Mouse (Mus musculus) erythroblast, adult 5-6 weeks (primary cell): ENCODE data around the gene Gm42688. TPM values are rescaled to one million over a fixed set of nuclear protein-coding genes. Genes with fewer than 3 reads are reported as not detected.

ENCODE experiments used
- ATAC-seq: replicated peaks from 2 replicates; pipeline ENCODE4 v1.8.0; 2016; ENCODE audit warnings: moderate number of reproducible peaks, mild to moderate bottlenecking, moderate TSS enrichment, inconsistent platforms; ENCODE audit not compliant: poor library complexity, low FRiP score, severe bottlenecking
- total RNA-seq, 2 experiments: library from RNA; stranded (forward) in 1 of 2; stranded (reverse) in 1 of 2; fragments of 150-400 nt in 1 of 2; fragments of 200-764, 138-1000 nt in 1 of 2; gene quantifications; 2 replicates each; pipeline versions ENCODE4 v1.2.3 to v1.2.4; 2015 to 2017; ENCODE audit warnings: low replicate concordance in 2 of 2

The Gm42688 gene
- total RNA-seq, 2 experiments from 2014 or later = 0.19 to 0.94 TPM

DNA sequence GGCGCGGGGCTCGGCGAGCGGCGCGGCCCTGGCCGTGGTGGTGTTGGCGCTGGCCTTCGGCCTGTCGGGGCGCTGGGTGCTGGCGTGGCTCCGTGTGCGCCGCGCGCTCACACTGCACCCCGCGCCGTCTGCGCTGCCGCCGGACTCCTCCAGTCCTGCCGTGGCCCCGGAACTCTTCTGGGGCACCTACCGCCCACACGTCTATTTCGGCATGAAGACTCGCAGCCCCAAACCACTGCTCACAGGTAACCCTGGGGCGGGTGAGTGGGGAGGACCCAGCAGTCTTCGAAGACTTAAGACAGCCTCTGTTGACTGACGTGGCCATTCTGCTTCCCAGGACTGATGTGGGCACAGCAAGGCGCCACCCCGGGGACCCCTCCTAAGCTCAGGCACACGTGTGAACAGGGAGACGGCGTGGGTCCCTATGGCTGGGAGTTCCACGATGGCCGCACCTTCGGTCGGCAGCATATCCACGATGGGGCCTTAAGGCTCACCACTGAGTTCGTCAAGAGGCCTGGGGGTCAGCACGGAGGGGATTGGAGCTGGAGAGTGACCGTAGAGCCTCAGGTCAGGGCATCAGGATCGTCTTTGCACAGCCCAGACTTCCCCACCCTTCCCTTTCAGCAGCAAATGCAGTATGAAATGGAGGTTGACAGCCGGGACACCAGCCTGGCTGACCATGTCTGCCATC lies 14.4 kb downstream of the Gm42688 start:
- ATAC-seq = peak; percentile 6; the same call in 1 of the 2 replicates

DNA sequence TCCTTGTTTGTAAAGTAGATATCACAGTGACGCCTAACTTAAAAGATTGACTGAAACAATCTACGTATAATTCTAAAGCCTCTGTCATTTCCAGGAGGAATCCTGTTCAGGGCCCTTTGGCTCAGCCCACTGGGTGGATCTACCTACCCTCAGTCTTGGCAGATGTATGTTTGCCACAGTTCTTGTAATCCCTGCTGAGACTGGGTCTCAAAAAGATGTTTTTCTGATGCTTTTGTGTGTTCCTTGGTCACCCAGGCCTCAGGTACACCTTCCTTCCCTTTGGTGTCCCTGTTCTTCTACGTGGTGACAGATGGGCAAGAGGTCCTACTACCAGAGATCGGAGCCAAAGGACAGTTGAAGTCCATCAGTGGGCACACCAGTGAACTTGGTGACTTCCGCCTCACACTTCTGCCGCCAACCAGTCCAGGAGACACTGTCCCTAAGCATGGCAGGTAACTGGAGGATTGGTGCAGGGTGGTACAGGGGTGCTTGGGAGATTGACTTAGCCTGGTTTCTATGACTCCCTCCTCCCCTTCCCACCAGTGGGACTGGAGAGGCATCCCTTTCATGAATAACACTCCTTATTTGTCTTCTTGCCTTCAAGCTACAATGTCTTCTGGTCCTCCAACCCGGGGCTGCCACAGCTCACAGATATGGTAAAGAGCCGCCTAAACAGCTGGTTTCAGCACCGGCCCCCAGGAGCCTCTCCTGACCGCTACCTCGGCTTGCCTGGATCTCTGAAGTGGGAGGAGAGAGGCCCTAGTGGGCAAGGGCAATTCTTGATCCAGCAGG lies 15.2 kb downstream of the Gm42688 start:
- ATAC-seq = no peak

GRCm38 (mm10) chr6:83117165-83117438 lies 15.7 kb downstream of the Gm42688 start:
- no peak for ATAC-seq

DNA sequence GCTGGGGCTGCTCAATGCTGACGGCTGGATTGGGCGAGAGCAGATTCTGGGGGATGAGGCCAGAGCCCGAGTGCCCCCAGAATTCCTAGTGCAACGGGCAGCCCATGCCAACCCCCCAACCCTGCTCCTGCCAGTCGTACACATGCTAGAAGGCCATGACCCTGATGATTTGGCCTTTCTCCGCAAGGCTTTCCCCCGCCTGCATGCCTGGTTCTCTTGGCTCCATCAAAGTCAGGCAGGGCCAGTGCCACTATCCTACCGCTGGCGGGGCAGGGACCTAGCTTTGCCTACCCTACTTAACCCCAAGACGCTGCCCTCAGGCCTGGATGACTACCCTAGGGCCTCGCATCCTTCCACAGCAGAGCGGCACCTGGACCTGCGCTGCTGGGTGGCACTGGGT lies 16.2 kb downstream of the Gm42688 start:
- no peak for ATAC-seq

GRCm38 (mm10) chr6:83118369-83118768 lies 17.0 kb downstream of the Gm42688 start:
- ATAC-seq = no peak

DNA sequence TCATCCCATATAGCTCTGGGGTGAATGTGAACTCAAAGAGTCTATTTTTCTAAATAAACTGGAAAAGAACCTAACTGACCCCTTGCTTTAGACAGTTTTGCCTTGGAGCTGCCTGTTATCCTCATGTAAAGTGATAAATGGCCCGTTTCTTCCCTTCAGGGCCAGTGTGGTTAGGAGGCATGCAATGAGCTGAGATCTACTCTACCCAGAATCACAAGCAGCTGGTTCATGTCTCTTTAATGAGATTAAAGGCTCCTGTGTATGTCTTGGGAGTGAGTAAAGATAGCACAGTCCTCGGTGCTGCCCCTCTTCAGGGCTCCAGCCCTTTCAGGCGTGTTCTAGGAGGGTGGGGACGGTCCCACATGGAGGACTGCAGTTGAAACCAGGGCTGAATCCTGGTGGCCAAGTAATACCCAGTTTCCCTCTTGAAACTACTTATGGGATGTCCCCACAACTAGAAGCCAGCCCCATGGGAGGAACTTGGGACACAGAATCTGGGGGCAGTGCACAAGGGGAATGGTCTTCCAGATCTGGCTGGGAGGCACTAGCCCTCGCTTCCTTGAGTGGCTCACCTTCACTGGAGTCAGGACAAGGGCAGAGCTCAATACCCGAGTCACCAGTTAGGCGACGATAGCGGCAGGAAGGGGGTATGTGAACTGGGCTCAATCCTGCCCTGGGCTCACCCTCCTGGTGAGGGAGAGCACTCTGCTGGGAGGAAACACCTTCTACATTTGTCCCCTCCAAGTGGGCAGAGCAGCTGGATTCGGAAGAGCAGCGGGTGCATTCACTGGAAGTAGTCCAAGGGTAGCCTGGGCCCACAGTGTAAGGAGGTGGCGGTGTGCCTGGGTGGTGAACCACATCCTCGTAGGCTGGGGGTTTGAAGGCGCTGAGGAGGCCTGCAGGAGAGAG lies 17.7 kb downstream of the Gm42688 start:
- no peak for ATAC-seq

DNA sequence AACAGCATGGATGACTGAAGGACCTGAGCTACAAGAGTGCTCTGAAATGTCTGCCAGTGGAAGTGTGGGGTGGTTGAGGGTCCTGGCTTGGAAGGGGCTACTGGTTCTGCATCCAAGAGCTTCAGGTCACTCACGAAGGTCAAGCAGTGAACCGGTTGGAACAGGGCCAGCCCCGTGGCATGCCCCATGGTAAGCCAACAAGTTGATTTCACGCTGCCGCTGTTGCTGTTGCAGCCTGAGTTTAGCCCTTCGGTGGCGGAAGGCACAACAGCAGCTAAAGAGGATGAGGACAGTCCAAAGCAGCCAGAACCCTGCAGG lies 18.3 kb downstream of the Gm42688 start:
- no peak for ATAC-seq

GRCm38 (mm10) chr6:83120930-83121862 lies 19.8 kb downstream of the Gm42688 start, which contains the start of gene Wbp1:
Gene Wbp1, minus strand, starts transcription at chr6:83121559.
- ATAC-seq = peak; percentile 81

DNA sequence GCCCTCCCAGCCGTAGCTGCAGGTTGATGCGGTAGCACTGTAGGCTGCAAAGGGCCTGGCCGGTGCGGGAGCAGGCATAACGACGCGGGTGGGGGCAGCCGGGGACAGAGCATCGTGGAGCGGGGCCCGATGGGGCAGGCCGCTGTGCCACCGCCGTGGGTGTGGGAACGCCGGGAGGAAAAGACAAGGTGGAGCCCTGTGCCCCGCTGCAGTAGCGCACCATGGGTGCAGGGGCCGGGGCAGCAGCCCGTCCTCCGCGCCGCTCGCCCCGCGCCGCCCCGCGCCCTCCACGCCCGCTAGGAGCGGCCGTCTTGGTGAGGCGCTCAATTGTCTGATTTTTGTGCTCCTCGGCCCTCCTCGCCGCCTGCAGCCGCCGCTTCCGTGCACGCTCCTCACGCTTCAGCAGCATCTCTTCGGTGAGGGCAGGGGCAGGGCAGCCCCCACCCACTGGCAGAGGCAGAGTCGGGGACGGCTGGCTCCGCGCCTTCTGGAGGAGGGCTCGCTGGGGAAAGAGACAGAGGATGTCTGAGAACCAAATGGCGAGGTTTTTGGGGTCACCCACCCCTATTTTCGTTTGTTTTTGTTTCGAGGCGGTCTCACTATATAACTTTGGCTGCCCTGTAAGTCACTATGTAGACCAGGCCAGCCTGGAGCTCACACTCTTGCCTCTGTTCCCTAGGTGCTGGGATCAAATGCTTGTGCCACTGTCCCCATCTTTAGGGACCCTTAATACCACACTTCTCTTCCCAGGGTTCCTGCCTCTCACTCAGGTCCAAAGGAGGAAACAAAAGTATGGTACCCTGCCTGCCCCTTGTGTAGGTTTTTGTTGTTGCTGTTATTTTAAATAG lies 20.7 kb downstream of the Gm42688 start:
- peak; percentile 24 for ATAC-seq

GRCm38 (mm10) chr6:83122961-83123360 lies 21.5 kb downstream of the Gm42688 start:
- ATAC-seq = no peak

DNA sequence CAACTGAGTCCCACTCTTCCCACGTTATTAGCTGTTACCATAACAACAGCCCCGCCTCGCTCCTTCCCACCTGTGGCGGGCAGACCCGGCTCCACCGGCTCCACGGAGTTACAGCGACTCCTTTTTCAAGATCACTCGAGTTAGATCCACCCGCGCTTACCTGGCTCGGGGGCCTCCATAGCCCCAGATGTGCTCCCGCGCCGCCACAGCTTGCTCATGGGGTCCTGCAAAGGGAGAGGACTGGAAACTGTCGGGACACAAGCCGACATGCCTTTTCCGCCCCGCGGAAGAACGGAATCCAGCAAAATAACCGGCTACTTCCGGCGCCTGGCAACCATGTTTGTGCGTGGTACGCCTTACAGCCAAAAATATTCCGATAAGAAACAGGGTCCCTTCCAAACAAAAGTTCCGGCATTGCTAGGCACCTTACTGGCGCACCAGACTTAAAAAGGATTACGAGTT lies 23.5 kb downstream of the Gm42688 start:
- peak; percentile 69 for ATAC-seq

GRCm38 (mm10) chr6:83125331-83125730 lies 23.9 kb downstream of the Gm42688 start, which contains the start of gene Ino80b:
Gene Ino80b, minus strand, starts transcription at chr6:83125431.
- ATAC-seq = no peak

DNA sequence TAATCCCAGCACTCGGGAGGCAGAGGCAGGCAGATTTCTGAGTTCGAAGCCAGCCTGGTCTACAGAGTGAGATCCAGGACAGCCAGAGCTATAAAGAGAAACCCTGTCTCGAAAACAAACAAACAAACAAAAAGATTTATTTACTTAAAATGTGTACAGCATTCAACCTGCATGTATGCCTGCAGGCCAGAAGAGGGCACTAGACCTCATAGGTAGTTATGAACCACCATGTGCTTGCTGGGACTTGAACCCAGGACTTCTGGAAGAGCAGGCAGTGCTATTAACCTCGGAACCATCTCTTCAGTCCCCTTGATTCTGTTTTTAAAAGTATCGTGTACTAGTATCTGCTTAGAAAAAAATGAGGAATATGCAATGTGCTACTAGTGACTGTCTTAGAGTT lies 26.0 kb downstream of the Gm42688 start:
- no peak for ATAC-seq

GRCm38 (mm10) chr6:83131469-83132034 lies 30.1 kb downstream of the Gm42688 start:
- ATAC-seq = no peak

- ATAC-seq = no peak
Measured at GRCm38 (mm10) chr6:83132176-83132919, 30.9 kb downstream of the Gm42688 start.

DNA sequence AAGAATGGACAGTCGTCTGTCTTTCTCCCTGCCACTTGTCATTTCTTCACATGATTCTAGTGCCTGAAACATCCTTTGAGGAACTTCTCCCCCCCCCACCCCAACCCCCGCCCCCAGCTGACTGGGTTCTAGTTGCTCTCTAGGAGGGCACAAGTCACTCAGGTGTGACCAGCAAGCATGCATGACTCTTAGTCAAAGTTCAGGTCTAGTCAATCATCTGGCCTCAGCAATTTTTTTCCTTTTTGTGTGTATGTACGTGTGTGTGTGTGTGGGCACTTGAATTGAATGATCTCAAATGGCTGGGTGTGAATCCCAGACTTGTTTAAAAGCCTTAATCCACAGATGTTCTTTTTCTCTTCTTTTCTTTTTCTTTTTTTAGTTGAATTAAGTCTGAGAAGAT lies 32.8 kb downstream of the Gm42688 start:
- no peak for ATAC-seq

DNA sequence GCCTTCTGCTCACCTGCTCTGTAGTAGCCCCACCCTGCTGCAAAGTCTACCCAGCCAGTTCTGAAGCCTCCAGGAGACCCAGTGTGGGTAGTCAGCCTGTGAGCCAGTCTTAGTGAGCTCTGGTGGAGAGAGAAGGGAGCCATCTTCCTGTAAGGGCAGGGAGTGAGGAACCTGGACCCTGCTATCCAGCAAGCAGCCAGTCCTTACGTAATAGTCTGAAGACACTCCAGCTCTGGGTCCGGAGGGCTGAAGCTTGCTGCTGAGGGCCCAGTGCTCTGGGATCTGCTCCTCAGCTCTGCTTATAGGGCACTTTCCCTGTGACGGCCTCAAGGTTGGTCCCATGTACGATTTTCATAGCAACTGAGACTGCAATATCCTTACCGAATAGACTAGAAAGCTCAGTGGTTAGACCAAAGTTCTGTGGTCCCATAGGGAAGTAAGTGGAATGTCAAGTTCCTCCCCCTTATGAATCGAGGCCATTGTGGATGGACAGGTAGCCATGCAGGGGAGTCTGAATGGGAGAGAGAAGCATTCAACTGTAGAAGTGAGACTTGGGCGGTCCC lies 33.6 kb downstream of the Gm42688 start, which contains the start of gene Rtkn:
Gene Rtkn (plus strand): TSS at position 513 of the 563 bp plus-strand sequence.
- no peak for ATAC-seq
